In genomic region chr2:129226296-129226851, GRCm38 (mm10) we compare ENCODE assay signal across 10 mouse cellular contexts. TPM values are rescaled to one million over a fixed set of nuclear protein-coding genes. Genes with fewer than 3 reads are reported as not detected.
A peak's percentile ranks its signal among the peaks of the same experiment; 100 is the strongest.
DNase-seq lines count a peak whose midpoint lies in the region; ATAC-seq and TF ChIP-seq lines count a peak whose summit lies in the region.
"Had no signal": no experiment of that assay in that cellular context is flagged by ENCODE, and none has a peak within 500 bp of the region (broad histone marks: within the 10 kb centered on the region; RNA-seq: fewer than 3 reads in every experiment).

No protein-coding gene starts in this region.

- H3K4me3 ChIP-seq in megakaryocyte, embryonic 14.5 days (replicated peaks) = peak overlapping the region; percentile 54
- no peak overlapping the region for H3K4me3 ChIP-seq in intestine, embryonic 15.5 days (replicated peaks)
- no peak overlapping the region for H3K4me3 ChIP-seq in cerebellum, adult 2 months (replicated peaks; ENCODE audit: insufficient read depth, low read depth, low read length)
- H3K4me3 ChIP-seq: heart, adult 2 months had no signal

- no peak for TF ChIP-seq CTCF in cerebellum, adult 2 months (IDR thresholded peaks at IDR 0.05; ENCODE audit: borderline replicate concordance, insufficient read depth, low read depth, low read length)

- H3K4me2 ChIP-seq in intestine, embryonic 15.5 days (replicated peaks) = no peak overlapping the region

- H3K9ac ChIP-seq in intestine, embryonic 15.5 days = no peak overlapping the region

- H3K27ac ChIP-seq in intestine, embryonic 15.5 days = no peak overlapping the region
- H3K27ac ChIP-seq in cerebellum, adult 2 months (ENCODE audit: insufficient read depth, low read length) = no peak overlapping the region
- H3K27ac ChIP-seq: heart, adult 2 months; kidney, postnatal 0 days had no signal

- H3K4me1 ChIP-seq in megakaryocyte, embryonic 14.5 days = peaks cover 61% of the 10 kb centered on the region
- H3K4me1 ChIP-seq in intestine, embryonic 15.5 days (replicated peaks) = no peaks in the 10 kb centered on the region
- H3K4me1 ChIP-seq in cerebellum, adult 2 months (ENCODE audit: control insufficient read depth, insufficient read depth, low read length) = no peaks in the 10 kb centered on the region

- no peaks in the 10 kb centered on the region for H3K9me3 ChIP-seq in megakaryocyte, embryonic 14.5 days
- no peaks in the 10 kb centered on the region for H3K9me3 ChIP-seq in intestine, embryonic 15.5 days

- H3K36me3 ChIP-seq in megakaryocyte, embryonic 14.5 days (replicated peaks; ENCODE audit: low read length) = no peaks in the 10 kb centered on the region
- no peaks in the 10 kb centered on the region for H3K36me3 ChIP-seq in intestine, embryonic 15.5 days

- WGBS in intestine, embryonic 15.5 days = 64% methylated on average over 11 of the region's 11 CpGs
- WGBS in cerebellum, adult 2 months = 68% methylated on average over 11 of the region's 11 CpGs

- ATAC-seq in megakaryocyte, adult 5-6 weeks (ENCODE audit: poor library complexity, severe bottlenecking) = no peak
- ATAC-seq in intestine, embryonic 15.5 days = peak; percentile 69
- no peak for ATAC-seq in CD4-positive, CD25-positive, alpha-beta regulatory T cell, adult 4 months
- ATAC-seq: activated CD4-positive, CD25-positive, alpha-beta regulatory T cell, adult 4 months had no signal

- TF ChIP-seq POLR2A in cerebellum, adult 2 months (IDR thresholded peaks at IDR 0.05; ENCODE audit: borderline replicate concordance, insufficient read depth, low read length) = no peak

- no peaks in the 10 kb centered on the region for H3K27me3 ChIP-seq in megakaryocyte, embryonic 14.5 days (replicated peaks)
- no peaks in the 10 kb centered on the region for H3K27me3 ChIP-seq in intestine, embryonic 15.5 days (replicated peaks)
- no peaks in the 10 kb centered on the region for H3K27me3 ChIP-seq in cerebellum, adult 2 months (ENCODE audit: control insufficient read depth, insufficient read depth, low read length)

- DNase-seq in adrenal gland, postnatal 36 days = peak; percentile 20 to 27
- peak; percentile 77 to 82 for DNase-seq in spleen, postnatal 4 days (ENCODE audit: low spot score in 2 of 2)
- DNase-seq in cerebellum, adult 2 months = no peak
- DNase-seq: heart, adult 2 months had no signal

RNA-seq across cellular contexts. Expression of gene Slc20a1, which starts 27.8 kb away (rescaled TPM):
- polyA plus RNA-seq in megakaryocyte, embryonic 14.5 days (2012; ENCODE audit: insufficient read depth, low replicate concordance) = 16.4 and 76.5 TPM in 2 replicates
- total RNA-seq in megakaryocyte, adult 5-6 weeks (2015) = 18.7 and 22.8 TPM in 2 replicates
- total RNA-seq in megakaryocyte, adult 5-6 weeks (2017) = 52.4 and 70.8 TPM in 2 replicates
- 10 to 100 TPM; 16.1 to 20.3 TPM for total RNA-seq in adrenal gland, postnatal 36 days (2021)
- 33.6 and 35.4 TPM in 2 replicates for polyA plus RNA-seq in intestine, embryonic 15.5 days (2015; fragmentation: Nextera tagmentation; extraction: Ambion mirVana)
- 157 and 159 TPM in 2 replicates for polyA plus RNA-seq in cerebellum, adult 2 months (2012; rRNA removed)
- 100 to 1,000 TPM in 1 of 2 experiments, 10 to 100 TPM in 1; 94.7 to 130 TPM for polyA plus RNA-seq in CD4-positive, CD25-positive, alpha-beta regulatory T cell, adult 4 months (2017; shearing (Covaris generic))

Comparison
In these comparisons a context has a peak if more than half of its experiments do, and no peak if none do; other contexts are left out.
1. DNase-seq: peak in adrenal gland, postnatal 36 days (2 of 2) and spleen, postnatal 4 days (2 of 2); none in cerebellum, adult 2 months (0 of 2).